Mouse (Mus musculus) mouse trophoblast stem cell (cell line): ENCODE measurements around the gene Gdf7.

Experiments
- in situ Hi-C, 2 experiments: fragments of 300-500 bp; cut with MseI, MboI; formaldehyde crosslinking; loops; 2 replicates in 1 of 2; 3 replicates in 1 of 2; pipeline ENCODE4 v1.15.1; 2025

Gdf7 gene

GRCm38 (mm10) chr12:8298361-8299142 is 3.2 kb downstream of the Gdf7 start:
- in situ Hi-C loops: loop anchor here in 1 of 2 experiments (10.0 kb wide), 1 partner anchor 304 kb away; no protein-coding TSS in a partner anchor

- in situ Hi-C loops: loop anchor here in 1 of 2 experiments (10.0 kb wide), 1 partner anchor 303 kb away; no protein-coding TSS in a partner anchor
Measured at GRCm38 (mm10) chr12:8297586-8298214, 4.1 kb downstream of the Gdf7 start.

GRCm38 (mm10) chr12:8296154-8296553 is 5.6 kb downstream of the Gdf7 start:
- in situ Hi-C loops: loop anchor here in 1 of 2 experiments (10.0 kb wide), 1 partner anchor 301 kb away; no protein-coding TSS in a partner anchor

GRCm38 (mm10) chr12:8295307-8295913 is 6.3 kb downstream of the Gdf7 start:
- in situ Hi-C loops: loop anchor here in 1 of 2 experiments (10.0 kb wide), 1 partner anchor 301 kb away; no protein-coding TSS in a partner anchor

- in situ Hi-C loops: loop anchor here (5.0 to 10.0 kb wide), 2 partner anchors 234 to 297 kb away; no protein-coding TSS in a partner anchor
Measured at GRCm38 (mm10) chr12:8291157-8291853, 10.4 kb downstream of the Gdf7 start.

- in situ Hi-C loops: no loop called here
Measured at GRCm38 (mm10) chr12:8289499-8289898, 12.3 kb downstream of the Gdf7 start.

GRCm38 (mm10) chr12:8289099-8289498 is 12.7 kb downstream of the Gdf7 start:
- in situ Hi-C loops: no loop called here

- in situ Hi-C loops: no loop called here
Measured at GRCm38 (mm10) chr12:8287970-8288369, 13.8 kb downstream of the Gdf7 start.

GRCm38 (mm10) chr12:8281225-8282017 is 20.3 kb downstream of the Gdf7 start:
- in situ Hi-C loops: no loop called here

GRCm38 (mm10) chr12:8275424-8275823 is 26.3 kb downstream of the Gdf7 start:
- in situ Hi-C loops: no loop called here

GRCm38 (mm10) chr12:8273471-8274171 is 28.1 kb downstream of the Gdf7 start:
- in situ Hi-C loops: no loop called here

GRCm38 (mm10) chr12:8271405-8271804 is 30.3 kb downstream of the Gdf7 start:
- in situ Hi-C loops: no loop called here

GRCm38 (mm10) chr12:8269627-8270026 is 32.1 kb downstream of the Gdf7 start:
- in situ Hi-C loops: no loop called here

GRCm38 (mm10) chr12:8266311-8266710 is 35.4 kb downstream of the Gdf7 start:
- in situ Hi-C loops: no loop called here

GRCm38 (mm10) chr12:8260297-8260696 is 41.5 kb downstream of the Gdf7 start:
- in situ Hi-C loops: no loop called here
